Mouse (Mus musculus) liver, embryonic 11.5 days (tissue): ENCODE data around the gene Scfd2. TPM values are rescaled to one million over a fixed set of nuclear protein-coding genes. Genes with fewer than 3 reads are reported as not detected.

Experiments
- ATAC-seq: fragments of 200-750 bp; cut with Nextera tagmentation; replicated peaks from 2 replicates; pipeline ENCODE4 v1.8.0; 2017; ENCODE audit warnings: moderate number of reproducible peaks, mild to moderate bottlenecking, moderate TSS enrichment, moderate library complexity; ENCODE audit not compliant: low FRiP score
- DNase-seq: peaks from one replicate; pipeline ENCODE4 v3.0.0-alpha.2; 2017; ENCODE audit warnings: low spot score
- H3K27ac ChIP-seq: fragments of 300-500 bp; sonication (generic); 2 replicates; pipeline ENCODE4 v1.5.1; 2014; ENCODE audit warnings: mild to moderate bottlenecking, low read depth, low read length, control low read depth
- H3K27me3 ChIP-seq: fragments of 300-500 bp; sonication (generic); replicated peaks from 2 replicates; pipeline ENCODE4 v1.6.1; 2014; ENCODE audit warnings: low read length, mixed read lengths; ENCODE audit not compliant: control insufficient read depth, insufficient read depth
- H3K36me3 ChIP-seq: fragments of 300-500 bp; sonication (generic); 2 replicates; pipeline ENCODE4 v1.6.1; 2014; ENCODE audit warnings: mild to moderate bottlenecking, low read length, moderate library complexity, mixed read lengths; ENCODE audit not compliant: control insufficient read depth, insufficient read depth
- H3K4me1 ChIP-seq: fragments of 300-500 bp; sonication (generic); replicated peaks from 2 replicates; pipeline ENCODE4 v1.6.1; 2014; ENCODE audit warnings: low read length, mixed read lengths; ENCODE audit not compliant: control insufficient read depth, insufficient read depth
- H3K4me2 ChIP-seq: fragments of 300-500 bp; sonication (generic); 2 replicates; pipeline ENCODE4 v1.6.1; 2014; ENCODE audit warnings: mild to moderate bottlenecking, control low read depth, moderate library complexity
- H3K4me3 ChIP-seq: fragments of 300-500 bp; sonication (generic); 2 replicates; pipeline ENCODE4 v1.5.1; 2014; ENCODE audit warnings: low read depth, low read length, control low read depth
- H3K9ac ChIP-seq: fragments of 300-500 bp; sonication (generic); 2 replicates; pipeline ENCODE4 v1.6.1; 2014; ENCODE audit warnings: low read depth, low read length, control low read depth
- H3K9me3 ChIP-seq: fragments of 300-500 bp; sonication (generic); 2 replicates; pipeline ENCODE4 v1.6.1; 2016; ENCODE audit warnings: low read length, inconsistent platforms, mixed read lengths; ENCODE audit not compliant: control insufficient read depth
- WGBS: fragments of 180-500 bp; shearing (Covaris S2); extraction: QIAGEN DNeasy Blood & Tissue Kit; methylation state at CpG from one replicate; pipeline ENCODE4 v1.1.7; 2014; 5-methylcytosine and 5-hydroxymethylcytosine counted together
- polyA plus RNA-seq: library from polyadenylated mRNA; unstranded; fragments of >200 nt; fragmentation: Nextera tagmentation; extraction: Ambion mirVana; gene quantifications from 2 replicates; pipeline ENCODE4 v1.2.1, GENCODE M21; 2014

Gene Scfd2
- polyA plus RNA-seq, 1 experiment from 2014 or later, result 20.7 TPM

DNA sequence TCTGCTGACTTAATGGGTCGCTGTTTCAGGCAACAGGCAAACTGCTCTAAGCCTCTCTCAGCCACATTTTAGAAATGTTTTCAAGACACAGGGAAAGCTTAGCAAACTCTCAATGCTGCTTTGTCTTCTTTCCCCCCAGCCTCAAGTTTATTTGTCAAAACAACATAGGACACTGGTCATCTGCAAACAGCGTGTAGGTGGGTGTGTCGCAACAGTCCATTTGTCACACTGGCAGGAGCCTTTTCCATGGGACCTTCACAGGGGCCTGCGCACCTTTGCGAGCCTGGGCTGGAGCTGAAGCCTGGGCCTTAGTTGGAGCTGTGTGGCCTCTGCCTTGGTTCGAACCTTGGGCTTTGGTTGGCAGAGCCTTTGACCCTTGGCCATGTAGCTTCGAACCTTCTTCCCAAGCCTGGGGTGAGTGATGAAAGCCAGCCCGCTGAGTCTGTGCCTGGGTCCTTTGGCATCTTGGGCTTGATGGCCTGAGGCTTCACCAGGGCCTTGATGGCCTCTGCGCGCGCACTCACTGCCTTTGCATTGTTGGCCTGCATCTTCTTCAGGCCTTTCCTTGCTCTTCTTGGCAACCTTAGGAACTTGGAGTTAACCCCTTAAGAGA, 215.1 kb downstream of the Scfd2 start:
- DNase-seq (no peak), ATAC-seq (no peak)
- Histone ChIP-seq H3K27me3 (no peaks in the 10 kb centered on the region), H3K4me3 (no peak overlapping the region), H3K9ac (no peak overlapping the region), H3K36me3 (no peaks in the 10 kb centered on the region), H3K9me3 (no peaks in the 10 kb centered on the region), H3K4me2 (no peak overlapping the region), H3K4me1 (peaks cover 17% of the 10 kb centered on the region), H3K27ac (peak overlapping the region; percentile 3; the same call in 1 of the 2 replicates)
- 88% methylated on average over 11 of the region's 11 CpGs for WGBS

DNA sequence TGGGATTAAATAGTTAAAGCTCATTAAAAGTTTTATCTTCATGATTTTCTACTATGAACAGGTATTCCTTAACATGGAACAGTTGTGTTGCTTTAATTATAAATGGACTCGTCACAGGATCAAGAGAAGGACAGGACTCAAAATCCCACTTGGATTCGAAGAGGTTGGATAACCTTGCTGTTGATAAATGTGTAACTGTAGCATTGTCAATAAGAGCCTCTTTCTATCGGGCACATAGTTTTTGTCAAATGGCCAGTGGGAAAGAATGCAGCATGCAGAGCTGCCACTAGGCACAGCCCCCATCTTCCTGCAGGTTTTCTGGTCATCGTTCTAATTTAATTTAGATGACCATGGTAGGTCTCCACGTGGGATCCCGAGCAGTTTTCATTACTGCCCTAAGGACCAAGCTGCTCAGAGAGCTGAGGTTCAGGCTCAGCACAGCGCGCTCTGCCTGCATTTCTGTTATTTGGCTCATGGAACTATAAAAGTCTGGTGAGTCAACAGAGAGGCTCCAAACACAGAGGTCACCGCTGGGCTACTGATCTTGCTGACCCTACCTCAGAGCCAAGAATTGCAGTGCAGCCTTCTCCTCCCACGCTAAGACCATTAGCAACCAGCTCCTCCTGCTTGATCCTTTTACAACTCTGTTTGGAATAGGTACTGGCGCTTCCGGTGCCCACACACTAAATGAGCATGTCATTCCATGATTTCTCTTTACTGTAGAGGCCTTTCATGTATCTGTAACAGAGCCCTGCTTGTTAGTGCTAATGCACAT, 215.9 kb downstream of the Scfd2 start:
- no peak overlapping the region for H3K4me2 ChIP-seq
- H3K27me3 ChIP-seq, result no peaks in the 10 kb centered on the region
- WGBS, result 67% methylated on average over 12 of the region's 12 CpGs
- no peak overlapping the region for H3K4me3 ChIP-seq
- DNase-seq, result no peak
- no peak overlapping the region for H3K9ac ChIP-seq
- H3K9me3 ChIP-seq, result no peaks in the 10 kb centered on the region
- no peak for ATAC-seq
- H3K27ac ChIP-seq, result peak overlapping the region; percentile 3; the same call in 1 of the 2 replicates
- no peaks in the 10 kb centered on the region for H3K36me3 ChIP-seq
- peaks cover 17% of the 10 kb centered on the region for H3K4me1 ChIP-seq

DNA sequence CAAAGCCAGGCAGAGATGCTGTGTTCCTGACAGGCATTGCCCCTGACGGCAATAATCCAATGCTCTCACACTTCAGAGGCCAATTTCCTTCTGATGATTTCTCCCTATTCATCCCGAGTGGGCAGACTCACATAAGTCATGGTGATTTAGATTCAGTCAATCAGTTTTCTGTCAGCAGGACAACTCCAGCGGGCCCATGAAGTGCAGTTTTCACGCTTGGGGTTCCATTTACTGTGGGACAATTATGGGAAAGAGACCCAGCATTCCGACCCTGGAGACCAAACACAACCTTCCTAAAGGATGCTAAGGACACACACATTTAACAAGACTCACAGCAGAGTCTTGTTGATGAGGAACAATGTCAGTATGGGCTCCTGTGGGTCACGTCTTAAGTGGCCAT, 217.1 kb downstream of the Scfd2 start:
- no peaks in the 10 kb centered on the region for H3K36me3 ChIP-seq
- H3K9ac ChIP-seq, result no peak overlapping the region
- H3K4me3 ChIP-seq, result no peak overlapping the region
- DNase-seq (no peak), ATAC-seq (no peak)
- H3K4me1 ChIP-seq, result peaks cover 17% of the 10 kb centered on the region
- H3K27me3 ChIP-seq, result no peaks in the 10 kb centered on the region
- no peaks in the 10 kb centered on the region for H3K9me3 ChIP-seq
- no peak overlapping the region for H3K4me2 ChIP-seq
- H3K27ac ChIP-seq, result no peak overlapping the region
- 77% methylated on average over 6 of the region's 6 CpGs for WGBS

GRCm38 (mm10) chr5:74313542-74313941, 218.0 kb downstream of the Scfd2 start:
- DNase-seq (no peak), ATAC-seq (no peak)
- Histone ChIP-seq H3K4me2 (no peak overlapping the region), H3K9me3 (no peaks in the 10 kb centered on the region), H3K9ac (no peak overlapping the region), H3K4me3 (no peak overlapping the region), H3K27ac (no peak overlapping the region), H3K27me3 (no peaks in the 10 kb centered on the region), H3K4me1 (peaks cover 17% of the 10 kb centered on the region), H3K36me3 (no peaks in the 10 kb centered on the region)
- WGBS, result 90% methylated on average over 7 of the region's 7 CpGs

GRCm38 (mm10) chr5:74311865-74312264, 219.7 kb downstream of the Scfd2 start:
- no peak for ATAC-seq
- DNase-seq, result no peak
- 70% methylated on average over 6 of the region's 6 CpGs for WGBS

DNA sequence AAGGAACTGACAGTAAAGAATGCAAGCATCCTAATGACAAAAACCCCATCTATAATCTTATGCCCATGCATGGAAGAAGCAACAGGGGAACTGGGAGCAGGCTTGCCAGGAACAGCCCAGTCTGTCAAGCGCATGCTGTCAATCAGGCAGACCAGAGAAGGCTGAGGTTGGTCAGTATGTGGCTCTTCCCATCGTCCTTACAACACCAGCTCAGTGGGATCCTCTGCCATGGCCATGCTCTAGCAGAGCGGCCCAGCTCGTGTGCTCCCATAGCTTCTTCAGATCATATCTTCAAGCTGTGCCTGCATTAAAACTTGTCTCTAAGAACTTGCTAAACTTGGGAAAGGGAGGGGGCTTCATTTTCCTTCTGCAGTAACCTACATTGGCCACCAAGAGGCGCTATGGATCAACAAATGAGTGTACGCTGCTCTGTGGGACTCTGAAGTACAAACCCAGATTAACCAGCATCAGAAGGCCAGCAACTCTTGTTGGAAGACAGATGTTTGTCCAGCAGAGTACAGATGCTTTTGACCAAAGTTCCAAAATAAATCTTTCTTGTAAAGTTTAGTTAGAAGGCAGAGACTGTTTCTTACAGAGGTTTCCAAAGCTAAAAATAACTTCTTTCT, 220.2 kb downstream of the Scfd2 start:
- Histone ChIP-seq H3K9me3 (no peaks in the 10 kb centered on the region), H3K36me3 (no peaks in the 10 kb centered on the region), H3K4me1 (peaks cover 2% of the 10 kb centered on the region; the same call in 1 of the 2 replicates), H3K27ac (no peak overlapping the region), H3K27me3 (no peaks in the 10 kb centered on the region), H3K4me2 (no peak overlapping the region), H3K4me3 (no peak overlapping the region), H3K9ac (no peak overlapping the region)
- no peak; the same call in 1 of the 2 replicates for ATAC-seq
- WGBS, result 34% methylated on average over 6 of the region's 6 CpGs
- peak; percentile 54 for DNase-seq

More at GRCm38 (mm10) chr5:74311865-74312264, 219.7 kb downstream of the Scfd2 start:
- H3K9me3 ChIP-seq, result no peaks in the 10 kb centered on the region
- no peaks in the 10 kb centered on the region for H3K27me3 ChIP-seq
- H3K27ac ChIP-seq, result no peak overlapping the region
- H3K4me2 ChIP-seq, result no peak overlapping the region
- H3K4me3 ChIP-seq, result no peak overlapping the region
- peaks cover 7% of the 10 kb centered on the region; the same call in 1 of the 2 replicates for H3K4me1 ChIP-seq
- H3K36me3 ChIP-seq, result no peaks in the 10 kb centered on the region
- H3K9ac ChIP-seq, result no peak overlapping the region

DNA sequence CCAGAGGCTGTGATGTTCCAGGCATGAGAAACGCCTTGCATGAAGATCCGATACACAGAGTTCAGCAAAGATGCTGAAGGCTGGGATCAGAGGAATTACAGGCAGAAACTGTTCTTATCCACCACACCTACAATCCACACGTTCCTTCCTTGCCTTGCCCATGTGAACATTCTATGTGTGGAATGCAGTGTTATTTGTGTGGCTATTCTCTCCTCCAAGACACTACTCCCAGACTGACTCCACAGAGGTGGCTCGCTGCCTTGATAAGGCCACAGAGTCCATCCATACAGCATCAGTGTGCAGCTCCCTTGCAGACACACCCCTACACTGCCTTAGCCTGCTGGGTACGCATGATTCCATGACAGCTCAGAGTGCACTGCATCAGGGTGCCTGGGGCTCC, 221.5 kb downstream of the Scfd2 start:
- DNase-seq (no peak), ATAC-seq (no peak)
- Histone ChIP-seq H3K9me3 (no peaks in the 10 kb centered on the region), H3K4me3 (no peak overlapping the region), H3K9ac (no peak overlapping the region), H3K36me3 (no peaks in the 10 kb centered on the region), H3K4me2 (no peak overlapping the region), H3K27me3 (no peaks in the 10 kb centered on the region), H3K27ac (no peak overlapping the region), H3K4me1 (no peaks in the 10 kb centered on the region)
- WGBS, result 71% methylated on average over 5 of the region's 5 CpGs

DNA sequence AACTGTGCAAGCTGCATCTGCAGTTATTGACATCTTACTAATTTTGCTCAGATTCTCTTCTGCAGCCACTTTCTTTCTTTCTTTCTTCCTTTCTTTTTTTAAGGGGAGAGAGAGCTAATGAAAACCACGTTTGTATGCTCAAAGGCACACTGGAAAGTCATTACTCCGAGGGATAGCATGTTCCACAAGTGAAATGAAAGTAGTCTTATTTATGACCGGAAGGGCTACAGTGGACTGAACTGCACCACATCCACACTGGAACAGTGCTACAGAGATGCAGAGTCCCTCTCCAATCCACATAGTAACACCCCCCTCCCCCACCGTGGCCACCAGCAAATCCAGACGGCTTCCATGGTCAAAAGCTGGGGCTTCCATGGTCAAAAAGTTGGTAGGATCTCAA, 224.3 kb downstream of the Scfd2 start:
- ATAC-seq (no peak), DNase-seq (no peak)
- no peak overlapping the region for H3K4me2 ChIP-seq
- 77% methylated on average over 5 of the region's 5 CpGs for WGBS
- no peaks in the 10 kb centered on the region for H3K4me1 ChIP-seq
- H3K27ac ChIP-seq, result no peak overlapping the region
- H3K36me3 ChIP-seq, result no peaks in the 10 kb centered on the region
- H3K9ac ChIP-seq, result no peak overlapping the region
- no peaks in the 10 kb centered on the region for H3K9me3 ChIP-seq
- no peaks in the 10 kb centered on the region for H3K27me3 ChIP-seq
- H3K4me3 ChIP-seq, result no peak overlapping the region
